Mouse (Mus musculus): ENCODE measurements around the gene Glis2.

GRCm38 (mm10) chr16:4642937-4643336, 48.4 kb downstream of the Glis2 start:
- TF ChIP-seq GATA1 (IDR thresholded peaks at IDR 0.05; ENCODE audit: low read length) = no peak
- no peak for TF ChIP-seq TAL1 (IDR thresholded peaks at IDR 0.05; ENCODE audit: low read length)
